Mouse (Mus musculus): ENCODE data around the gene Olah.
A peak's percentile ranks its signal among the peaks of the same experiment; 100 is the strongest.

DNA sequence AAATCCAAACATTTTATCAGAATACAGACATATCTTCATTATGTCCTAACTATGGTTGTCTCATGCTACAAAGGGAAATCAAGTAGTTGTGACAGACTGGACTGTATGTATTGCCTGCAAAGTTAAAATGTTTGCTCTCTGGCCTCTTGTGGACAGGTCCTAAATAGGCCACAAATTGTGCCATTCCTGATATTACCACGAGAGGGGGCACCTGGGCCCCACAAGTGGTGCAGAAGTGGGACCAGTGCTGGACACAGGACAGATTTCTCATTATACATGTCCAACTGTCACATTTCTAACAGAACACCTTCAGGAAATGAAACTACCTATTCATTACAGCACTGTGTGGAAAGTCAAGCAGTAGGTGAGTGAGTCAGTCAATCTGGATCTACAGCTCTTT is 69.7 kb downstream of the Olah start:
- TF ChIP-seq CTCF (IDR thresholded peaks at IDR 0.05; ENCODE audit: low read depth, low read length) (peak; percentile 81), GATA1 (IDR thresholded peaks at IDR 0.05; ENCODE audit: borderline replicate concordance, low read length) (no peak), POLR2AphosphoS5 (IDR thresholded peaks at IDR 0.05; ENCODE audit: insufficient replicate concordance, low read depth, low read length) (no peak), TAL1 (conservative IDR thresholded peaks at IDR 0.05; ENCODE audit: low read depth, low read length) (no peak), GATA2 (IDR thresholded peaks at IDR 0.05; ENCODE audit: borderline replicate concordance, low read depth, low read length) (no peak)
